Mouse (Mus musculus) limb, embryonic 10.5 days (tissue): ENCODE measurements around the gene Btg1-ps2. TPM values are rescaled to one million over a fixed set of nuclear protein-coding genes. Genes with fewer than 3 reads are reported as not detected.
A peak's percentile ranks its signal among the peaks of the same experiment; 100 is the strongest.
"Not testable (repeated sequence)": the region's sequence is repeated elsewhere in the genome, so short reads cannot be mapped to it uniquely, and the experiment has no call there.

ENCODE experiments used
- DNase-seq: peaks from one replicate; pipeline ENCODE4 v3.0.0-alpha.2; 2017; ENCODE audit warnings: low spot score
- H3K27ac ChIP-seq: fragments of 300-500 bp; sonication (generic); 2 replicates; pipeline ENCODE4 v1.5.1; 2016; ENCODE audit warnings: mild to moderate bottlenecking
- H3K27me3 ChIP-seq: fragments of 300-500 bp; sonication (generic); 2 replicates; pipeline ENCODE4 v1.6.1; 2016; ENCODE audit warnings: low read depth, mild to moderate bottlenecking; ENCODE audit not compliant: poor library complexity, severe bottlenecking
- H3K36me3 ChIP-seq: fragments of 300-500 bp; sonication (generic); 2 replicates; pipeline ENCODE4 v1.6.1; 2016; ENCODE audit warnings: mild to moderate bottlenecking, moderate library complexity
- H3K4me1 ChIP-seq: fragments of 300-500 bp; sonication (generic); 2 replicates; pipeline ENCODE4 v1.6.1; 2016
- H3K4me3 ChIP-seq: fragments of 300-500 bp; sonication (generic); 2 replicates; pipeline ENCODE4 v1.5.1; 2016; ENCODE audit warnings: mild to moderate bottlenecking, moderate library complexity
- H3K9me3 ChIP-seq: fragments of 300-500 bp; sonication (generic); replicated peaks from 2 replicates; pipeline ENCODE4 v1.6.1; 2016; ENCODE audit warnings: mild to moderate bottlenecking
- WGBS: fragments of 180-500 bp; shearing (Covaris S2); methylation state at CpG from one replicate; pipeline ENCODE4 v1.1.7; 2016; 5-methylcytosine and 5-hydroxymethylcytosine counted together
- polyA plus RNA-seq: library from polyadenylated mRNA; unstranded; fragments of >200 nt; fragmentation: Nextera tagmentation; extraction: Ambion mirVana; gene quantifications from 2 replicates; pipeline ENCODE4 v1.2.1, GENCODE M21; 2016

Gene Btg1-ps2
- not detected in 2 replicates for polyA plus RNA-seq

- not testable (repeated sequence) for H3K9me3 ChIP-seq, H3K36me3 ChIP-seq, H3K27ac ChIP-seq, DNase-seq, H3K4me3 ChIP-seq, H3K4me1 ChIP-seq, H3K27me3 ChIP-seq
Observed at GRCm38 (mm10) chrX:38043014-38043413, at the start of gene Btg1-ps2. Gene Btg1-ps2 (minus strand): TSS chrX:38043114.

- Histone ChIP-seq H3K4me1 (no peaks in the 10 kb centered on the region), H3K4me3 (no peak within 1 kb of the TSS), H3K27ac (no peak within 1 kb of the TSS), H3K36me3 (no peaks in the 10 kb centered on the region), H3K27me3 (no peaks in the 10 kb centered on the region), H3K9me3 (no peaks in the 10 kb centered on the region)
- WGBS: 87% methylated on average over 9 of the region's 9 CpGs
- DNase-seq: no peak
Observed at GRCm38 (mm10) chrX:38085041-38085440, 42.1 kb upstream of the Btg1-ps2 start, which contains the start of gene Rhox11. Gene Rhox11 (minus strand): TSS chrX:38085141.

- WGBS: 16% methylated on average over 12 of the region's 12 CpGs
- H3K36me3 ChIP-seq: no peaks in the 10 kb centered on the region
- H3K4me3 ChIP-seq: no peak overlapping the region
- no peak overlapping the region for H3K27ac ChIP-seq
- no peaks in the 10 kb centered on the region for H3K4me1 ChIP-seq
- DNase-seq: peak; percentile 56
- H3K9me3 ChIP-seq: no peaks in the 10 kb centered on the region
- H3K27me3 ChIP-seq: no peaks in the 10 kb centered on the region
Observed at GRCm38 (mm10) chrX:38084226-38084625, 41.3 kb upstream of the Btg1-ps2 start.

GRCm38 (mm10) chrX:38066175-38066574 is 23.3 kb upstream of the Btg1-ps2 start, which contains the start of gene Rhox10:
Gene Rhox10 (plus strand): TSS chrX:38066475.
- no peak within 1 kb of the TSS for H3K4me3 ChIP-seq
- no peak within 1 kb of the TSS for H3K27ac ChIP-seq
- H3K36me3 ChIP-seq: no peaks in the 10 kb centered on the region
- no peaks in the 10 kb centered on the region for H3K4me1 ChIP-seq
- H3K27me3 ChIP-seq: no peaks in the 10 kb centered on the region
- 90% methylated on average over 11 of the region's 11 CpGs for WGBS
- no peaks in the 10 kb centered on the region for H3K9me3 ChIP-seq
- DNase-seq: no peak

GRCm38 (mm10) chrX:38061544-38061943 is 18.6 kb upstream of the Btg1-ps2 start:
- WGBS: 0% methylated on average over 1 of the region's 1 CpGs
- DNase-seq: no peak
- no peak overlapping the region for H3K4me3 ChIP-seq

GRCm38 (mm10) chrX:38039666-38040065 is 3.2 kb downstream of the Btg1-ps2 start:
- no peaks in the 10 kb centered on the region for H3K27me3 ChIP-seq
- no peak overlapping the region for H3K27ac ChIP-seq
- no peaks in the 10 kb centered on the region for H3K9me3 ChIP-seq
- H3K4me1 ChIP-seq: no peaks in the 10 kb centered on the region
- no peak overlapping the region for H3K4me3 ChIP-seq
- H3K36me3 ChIP-seq: no peaks in the 10 kb centered on the region
- DNase-seq: no peak
- WGBS: 92% methylated on average over 5 of the region's 5 CpGs

More at GRCm38 (mm10) chrX:38061544-38061943, 18.6 kb upstream of the Btg1-ps2 start:
- H3K27me3 ChIP-seq: no peaks in the 10 kb centered on the region
- H3K4me1 ChIP-seq: no peaks in the 10 kb centered on the region
- no peaks in the 10 kb centered on the region for H3K36me3 ChIP-seq
- H3K27ac ChIP-seq: no peak overlapping the region
- H3K9me3 ChIP-seq: no peaks in the 10 kb centered on the region

- Histone ChIP-seq H3K27me3 (no peaks in the 10 kb centered on the region), H3K4me3 (no peak overlapping the region), H3K4me1 (no peaks in the 10 kb centered on the region), H3K9me3 (no peaks in the 10 kb centered on the region), H3K27ac (no peak overlapping the region), H3K36me3 (no peaks in the 10 kb centered on the region)
- 59% methylated on average over 2 of the region's 2 CpGs for WGBS
- DNase-seq: no peak
Observed at GRCm38 (mm10) chrX:38033841-38034240, 9.1 kb downstream of the Btg1-ps2 start.

GRCm38 (mm10) chrX:38018597-38018996 is 24.3 kb downstream of the Btg1-ps2 start, which contains the start of gene Btg1-ps1:
Gene Btg1-ps1 (minus strand): TSS chrX:38018815.
- H3K9me3 ChIP-seq, H3K4me3 ChIP-seq, H3K27me3 ChIP-seq, H3K36me3 ChIP-seq, H3K27ac ChIP-seq, H3K4me1 ChIP-seq, DNase-seq: not testable (repeated sequence)

- Histone ChIP-seq H3K27ac (no peak overlapping the region), H3K4me3 (no peak overlapping the region), H3K27me3 (no peaks in the 10 kb centered on the region), H3K9me3 (no peaks in the 10 kb centered on the region), H3K4me1 (no peaks in the 10 kb centered on the region), H3K36me3 (no peaks in the 10 kb centered on the region)
- WGBS: 86% methylated on average over 2 of the region's 2 CpGs
- DNase-seq: no peak
Observed at GRCm38 (mm10) chrX:38008756-38009155, 34.2 kb downstream of the Btg1-ps2 start.

Other genes starting within 250 kb of the Btg1-ps2 start
- gene Rhox5, start 238.3 kb downstream of the Btg1-ps2 start, polyA plus RNA-seq: 1.8 and 2.3 TPM in 2 replicates
- not detected in 2 replicates for gene Rhox6, start 216.2 kb downstream of the Btg1-ps2 start, polyA plus RNA-seq
- gene Rhox7a, start 211.4 kb downstream of the Btg1-ps2 start, polyA plus RNA-seq: not detected in 2 replicates
- gene Rhox8, start 164.2 kb downstream of the Btg1-ps2 start, polyA plus RNA-seq: not detected in 2 replicates
- not detected in 2 replicates for gene Rhox7b, start 145.9 kb downstream of the Btg1-ps2 start, polyA plus RNA-seq
- gene Rhox9, start 141.3 kb downstream of the Btg1-ps2 start, polyA plus RNA-seq: not detected in 2 replicates
- gene Btg1-ps1, start 24.3 kb downstream of the Btg1-ps2 start, polyA plus RNA-seq: not detected in 2 replicates
- not detected in 2 replicates for gene Rhox10, start 23.4 kb upstream of the Btg1-ps2 start, polyA plus RNA-seq
- not detected in 2 replicates for gene Rhox11, start 42.0 kb upstream of the Btg1-ps2 start, polyA plus RNA-seq
- not detected in 2 replicates for gene Rhox12, start 67.8 kb upstream of the Btg1-ps2 start, polyA plus RNA-seq
- not detected in 2 replicates for gene Rhox13, start 78.1 kb upstream of the Btg1-ps2 start, polyA plus RNA-seq
- gene Zbtb33, start 146.7 kb upstream of the Btg1-ps2 start, polyA plus RNA-seq: 3.3 and 3.4 TPM in 2 replicates
- 25.7 and 28.0 TPM in 2 replicates for gene Tmem255a, start 209.3 kb upstream of the Btg1-ps2 start, polyA plus RNA-seq